Mouse (Mus musculus) urinary bladder, adult 2 months (tissue): Measurements from ENCODE around the gene Cryab. TPM values are rescaled to one million over a fixed set of nuclear protein-coding genes. Genes with fewer than 3 reads are reported as not detected.

Experiments used
- DNase-seq: peaks from one replicate; pipeline ENCODE4 v3.0.0; 2022; ENCODE audit warnings: low spot score
- polyA plus RNA-seq: library from polyadenylated mRNA; depleted of rRNA; stranded (reverse); fragments of >200 nt; gene quantifications from 2 replicates; pipeline ENCODE4 v1.2.3, GENCODE M21; 2012

The Cryab gene
- polyA plus RNA-seq, 1 experiment: 150 TPM

GRCm38 (mm10) chr9:50742744-50743143 lies 8.4 kb upstream of the Cryab start:
- no peak for DNase-seq

DNA sequence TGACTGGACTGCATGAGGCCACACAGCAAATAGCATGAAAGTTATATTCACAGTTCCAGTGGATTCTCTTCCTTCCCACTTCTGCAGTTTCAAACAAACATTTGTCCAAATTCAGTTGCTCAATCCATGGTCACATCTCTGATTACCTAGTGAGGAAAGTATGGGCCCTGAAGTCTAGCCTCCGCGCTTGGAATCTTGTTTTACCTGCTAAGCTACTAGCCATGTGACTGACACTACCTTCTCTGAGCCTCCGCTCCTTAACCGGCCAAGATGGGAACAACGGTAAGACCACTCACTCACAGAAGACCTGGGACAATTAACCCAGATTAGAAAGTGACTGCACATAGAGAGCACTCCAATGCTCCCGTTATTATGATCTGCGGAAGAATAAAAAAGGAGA lies 5.3 kb upstream of the Cryab start:
- DNase-seq: no peak

DNA sequence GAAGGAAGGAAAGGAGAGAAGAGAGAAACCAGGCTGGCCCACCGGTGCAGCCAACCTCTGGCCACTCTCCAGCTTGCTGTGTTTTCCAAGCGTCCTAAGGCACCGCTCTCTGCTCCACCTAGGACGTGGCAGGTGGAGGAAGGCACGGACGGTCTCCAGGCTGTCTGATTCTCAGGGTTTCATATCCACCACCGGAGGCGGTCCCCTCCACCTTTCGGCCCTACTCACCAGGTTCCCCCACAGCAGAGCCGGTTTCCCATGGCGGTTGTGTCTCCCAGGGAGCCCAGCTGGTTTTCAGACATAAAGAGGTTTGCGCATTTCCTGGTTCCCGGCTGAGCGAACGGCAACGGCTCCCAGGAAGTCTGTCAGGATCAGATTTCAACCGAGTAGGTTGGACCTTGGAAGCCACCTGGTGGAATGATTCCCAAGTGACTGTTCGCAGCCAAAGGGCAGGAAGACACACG lies 4.9 kb upstream of the Cryab start, which contains the start of gene 2310030G06Rik:
Gene 2310030G06Rik, minus strand, starts transcription at position 323 of the 464 bp plus-strand sequence.
- DNase-seq: peak; percentile 43

GRCm38 (mm10) chr9:50750706-50751105 lies 419 bp upstream of the Cryab start:
- DNase-seq: no peak

- peak; percentile 29 for DNase-seq
Measured at GRCm38 (mm10) chr9:50752054-50752602, 1.0 kb downstream of the Cryab start, which contains the start of gene Hspb2. TSS of gene Hspb2 (minus strand) at chr9:50752354.

DNA sequence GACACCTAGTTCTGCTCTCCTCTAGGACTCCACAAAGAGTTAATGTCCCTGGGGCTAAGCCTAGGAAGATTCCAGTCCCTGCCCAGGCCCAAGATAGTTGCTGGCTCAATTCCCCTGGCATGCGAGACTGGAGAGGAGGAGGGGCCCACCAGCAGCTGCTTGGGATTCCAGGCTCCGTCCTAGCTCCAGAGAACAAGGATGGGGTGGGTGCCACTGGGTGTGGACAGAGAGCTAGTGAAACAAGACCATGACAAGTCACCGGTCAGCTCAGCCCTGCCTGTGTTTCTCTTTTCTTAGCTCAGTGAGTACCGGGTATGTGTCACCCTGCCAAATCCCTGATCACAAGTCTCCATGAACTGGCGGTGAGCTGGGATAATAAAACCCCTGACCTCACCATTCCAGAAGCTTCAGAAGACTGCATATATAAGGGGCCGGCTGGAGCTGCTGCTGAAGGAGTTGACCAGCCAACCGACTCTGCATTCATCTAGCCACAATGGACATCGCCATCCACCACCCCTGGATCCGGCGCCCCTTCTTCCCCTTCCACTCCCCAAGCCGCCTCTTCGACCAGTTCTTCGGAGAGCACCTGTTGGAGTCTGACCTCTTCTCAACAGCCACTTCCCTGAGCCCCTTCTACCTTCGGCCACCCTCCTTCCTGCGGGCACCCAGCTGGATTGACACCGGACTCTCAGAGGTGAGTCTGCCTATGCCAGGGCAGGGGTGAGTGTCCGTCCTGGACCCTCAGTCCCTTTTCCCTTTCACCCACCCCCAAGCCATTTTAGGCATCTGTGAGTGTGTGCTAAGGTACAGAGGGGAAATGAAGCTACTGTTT lies 1.9 kb downstream of the Cryab start:
- peak; percentile 53 for DNase-seq

DNA sequence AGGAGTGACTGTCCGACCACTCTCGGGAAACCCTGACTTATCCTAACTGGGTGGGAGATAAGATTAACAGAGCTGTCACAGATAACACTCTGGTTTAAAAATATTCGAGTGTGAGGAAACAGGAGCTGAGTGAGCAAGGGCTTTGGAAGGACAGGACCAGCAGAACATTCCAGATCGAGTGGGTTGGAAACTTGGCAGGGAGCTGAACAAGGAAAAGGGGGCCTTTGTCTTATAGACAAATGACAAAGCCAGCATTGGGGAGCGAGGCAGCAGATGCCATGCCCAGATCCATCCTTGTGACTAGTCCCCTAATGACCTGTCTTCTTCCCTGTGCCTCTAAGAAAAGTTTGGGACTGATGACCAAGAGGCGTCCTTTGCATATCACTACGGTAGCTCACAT lies 2.8 kb downstream of the Cryab start:
- no peak for DNase-seq

- no peak for DNase-seq
Measured at GRCm38 (mm10) chr9:50756711-50757110, 5.6 kb downstream of the Cryab start.

- DNase-seq: no peak
Measured at GRCm38 (mm10) chr9:50761520-50762243, 10.6 kb downstream of the Cryab start.

DNA sequence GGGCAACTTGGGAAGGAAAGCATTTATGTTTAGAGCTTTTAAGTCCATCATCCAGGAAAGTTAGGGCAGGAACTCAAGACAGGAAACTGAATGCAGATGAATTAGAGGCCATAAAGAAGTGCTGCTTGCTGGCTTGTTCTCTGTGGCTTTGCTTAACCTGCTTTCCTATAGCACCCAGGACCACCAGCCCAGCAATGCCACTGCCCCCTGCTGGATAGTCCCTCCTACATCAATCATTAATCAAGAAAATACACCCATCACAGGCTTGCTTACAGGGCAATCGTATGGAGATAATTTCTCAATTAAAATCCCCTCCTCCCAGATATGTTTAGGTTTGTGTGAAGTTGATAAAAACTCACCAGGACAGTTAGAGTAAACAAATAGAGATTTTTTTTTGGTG lies 12.2 kb downstream of the Cryab start:
- DNase-seq: no peak

- no peak for DNase-seq
Measured at GRCm38 (mm10) chr9:50767531-50768106, 16.5 kb downstream of the Cryab start.

GRCm38 (mm10) chr9:50768107-50769002 lies 17.2 kb downstream of the Cryab start, which contains the start of gene Fdxacb1:
TSS of gene Fdxacb1 (plus strand) at chr9:50768236.
- peak; percentile 92 for DNase-seq

- no peak for DNase-seq
Measured at GRCm38 (mm10) chr9:50770011-50770410, 18.9 kb downstream of the Cryab start.

DNA sequence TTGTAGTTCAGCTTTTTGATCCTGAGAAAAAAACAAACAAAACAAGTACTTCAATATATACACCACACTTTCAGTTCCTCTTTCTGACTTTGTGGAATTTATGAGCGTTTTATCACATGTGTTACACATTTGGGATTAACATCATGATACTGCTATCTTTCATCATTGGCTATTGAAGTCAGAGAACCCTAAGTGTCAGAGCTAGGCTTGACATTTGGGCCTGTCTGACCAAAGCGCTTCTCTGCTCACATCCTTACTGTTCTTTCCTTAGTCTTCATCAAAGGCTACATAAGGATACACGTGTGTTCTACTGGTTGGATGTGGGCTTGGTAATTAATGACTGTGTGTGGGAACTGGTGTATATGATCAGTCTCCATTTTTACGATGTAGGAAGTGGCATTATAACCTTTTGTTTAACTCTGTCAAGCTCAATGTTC lies 22.9 kb downstream of the Cryab start:
- DNase-seq: no peak

- peak; percentile 86 for DNase-seq
Measured at GRCm38 (mm10) chr9:50774991-50775612, 24.0 kb downstream of the Cryab start, which contains the start of the genes Alg9 and 1110032A03Rik. TSS of gene Alg9 (plus strand) at chr9:50775019. TSS of gene 1110032A03Rik (minus strand) at chr9:50775520.

DNA sequence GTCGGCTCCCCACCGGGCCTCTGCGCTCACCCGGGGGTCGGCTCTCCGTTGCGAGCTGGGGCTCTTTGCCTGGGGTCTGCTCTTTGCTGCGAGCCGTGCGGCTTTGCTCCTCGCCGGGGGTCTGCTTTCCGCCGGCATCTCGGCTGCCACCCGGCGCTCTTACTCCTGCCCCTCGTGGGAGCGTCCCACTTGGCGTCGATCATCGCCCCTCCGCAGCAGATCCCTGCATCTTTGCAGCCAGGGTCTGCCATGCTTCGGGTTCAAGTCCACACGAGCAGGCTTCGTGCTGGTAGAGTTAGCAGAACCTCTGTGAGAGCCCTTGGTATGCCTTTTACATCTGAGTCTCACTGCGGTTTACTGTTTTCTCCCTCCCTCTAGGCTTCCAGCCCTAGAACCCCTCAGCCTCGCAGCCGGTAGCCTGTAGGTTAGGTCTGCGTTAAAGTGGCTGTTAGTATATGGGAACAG lies 24.6 kb downstream of the Cryab start:
- DNase-seq: no peak

DNA sequence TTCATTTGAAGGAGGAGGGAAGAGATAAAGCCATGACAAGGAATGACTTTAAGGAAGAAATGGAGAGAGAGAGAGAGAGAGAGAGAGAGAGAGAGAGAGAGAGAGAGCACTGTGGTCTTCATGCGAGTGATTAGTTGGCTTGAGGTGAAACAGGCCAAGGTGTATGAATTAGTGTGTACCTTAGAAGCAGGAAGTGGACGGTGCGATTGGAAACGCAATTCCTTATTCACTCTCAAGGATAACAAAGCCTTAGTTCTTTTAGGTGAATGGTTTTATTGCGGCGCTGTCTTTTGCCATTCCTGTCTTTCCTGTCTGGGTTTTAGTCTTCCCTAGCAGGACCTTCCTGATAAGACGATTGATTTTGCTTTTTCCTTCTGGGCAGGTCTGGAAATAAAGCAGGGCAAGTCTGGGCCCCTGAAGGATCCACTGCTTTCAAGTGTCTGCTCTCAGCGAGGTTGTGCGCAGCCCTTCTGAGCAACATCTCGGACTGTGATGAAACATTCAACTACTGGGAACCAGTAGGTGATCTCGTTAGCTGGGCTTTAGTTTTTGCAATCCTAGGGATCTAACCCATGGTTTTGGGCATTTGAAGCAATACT lies 25.1 kb downstream of the Cryab start:
- no peak for DNase-seq

- no peak for DNase-seq
Measured at GRCm38 (mm10) chr9:50782155-50782554, 31.0 kb downstream of the Cryab start.

- no peak for DNase-seq
Measured at GRCm38 (mm10) chr9:50795266-50795665, 44.1 kb downstream of the Cryab start.

DNA sequence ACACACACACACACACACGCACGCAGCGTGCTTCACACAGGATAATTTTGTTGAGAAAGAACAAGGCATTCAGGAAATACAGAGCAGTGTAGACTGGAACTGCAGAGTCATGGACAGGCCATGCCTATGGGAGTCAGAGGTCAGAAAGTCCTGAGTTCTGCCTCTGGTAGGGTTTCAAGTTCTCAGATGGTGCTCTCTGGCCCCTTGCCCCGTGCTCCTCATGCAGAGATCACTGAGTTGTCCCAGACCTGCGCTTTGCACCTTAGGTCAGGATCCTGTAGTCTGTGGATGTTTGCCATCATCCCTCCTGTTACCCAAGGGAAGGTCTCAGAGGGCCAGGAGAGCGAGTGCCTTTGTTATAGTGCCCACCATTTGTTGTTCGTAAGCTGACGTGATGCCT lies 45.7 kb downstream of the Cryab start:
- no peak for DNase-seq
